Mouse (Mus musculus) activated CD4-positive, CD25-positive, alpha-beta regulatory T cell, adult 4 months (primary cell): Measurements from ENCODE around the gene Osgin1. TPM values are rescaled to one million over a fixed set of nuclear protein-coding genes. Genes with fewer than 3 reads are reported as not detected.

Experiments used
- ATAC-seq: one replicate; pipeline ENCODE4 v1.8.0; 2017
- polyA plus RNA-seq, 2 experiments: library from polyadenylated mRNA; unstranded; fragments of 100-300 nt; shearing (Covaris generic); gene quantifications; one replicate each; pipeline ENCODE4 v1.2.1; 2017

Gene Osgin1
- 10 to 100 TPM in 1 of 2 experiments, 1 to 10 TPM in 1; 8.0 to 18.6 TPM for polyA plus RNA-seq

GRCm38 (mm10) chr8:119433582-119434174 lies at the start of gene Osgin1:
TSS of gene Osgin1 (plus strand) at chr8:119434124.
- no peak for ATAC-seq

GRCm38 (mm10) chr8:119384478-119384877 lies 49.4 kb upstream of the Osgin1 start:
- ATAC-seq = peak; percentile 52

- no peak for ATAC-seq
Observed at GRCm38 (mm10) chr8:119385854-119386253, 48.1 kb upstream of the Osgin1 start.

- no peak for ATAC-seq
Observed at GRCm38 (mm10) chr8:119386988-119387387, 46.9 kb upstream of the Osgin1 start.

GRCm38 (mm10) chr8:119394097-119394496 lies 39.8 kb upstream of the Osgin1 start:
- ATAC-seq = no peak

- peak; percentile 92 for ATAC-seq
Observed at GRCm38 (mm10) chr8:119394524-119395026, 39.3 kb upstream of the Osgin1 start, which contains the start of gene Mlycd. TSS of gene Mlycd (plus strand) at chr8:119394878.

- ATAC-seq = peak; percentile 10
Observed at GRCm38 (mm10) chr8:119395072-119395950, 38.6 kb upstream of the Osgin1 start.

GRCm38 (mm10) chr8:119398558-119398957 lies 35.4 kb upstream of the Osgin1 start:
- no peak for ATAC-seq

GRCm38 (mm10) chr8:119399255-119399654 lies 34.7 kb upstream of the Osgin1 start:
- no peak for ATAC-seq

- ATAC-seq = no peak
Observed at GRCm38 (mm10) chr8:119400122-119400671, 33.7 kb upstream of the Osgin1 start.

GRCm38 (mm10) chr8:119400904-119401303 lies 33.0 kb upstream of the Osgin1 start:
- ATAC-seq = no peak

- ATAC-seq = no peak
Observed at GRCm38 (mm10) chr8:119403912-119404311, 30.0 kb upstream of the Osgin1 start.

- ATAC-seq = no peak
Observed at GRCm38 (mm10) chr8:119404648-119405047, 29.3 kb upstream of the Osgin1 start.

GRCm38 (mm10) chr8:119408311-119408710 lies 25.6 kb upstream of the Osgin1 start:
- ATAC-seq = no peak

GRCm38 (mm10) chr8:119412037-119412734 lies 21.7 kb upstream of the Osgin1 start:
- peak; percentile 10 for ATAC-seq

GRCm38 (mm10) chr8:119412735-119413498 lies 21.0 kb upstream of the Osgin1 start:
- ATAC-seq = peak; percentile 84

- no peak for ATAC-seq
Observed at GRCm38 (mm10) chr8:119413605-119414004, 20.3 kb upstream of the Osgin1 start.

- no peak for ATAC-seq
Observed at GRCm38 (mm10) chr8:119420318-119420717, 13.6 kb upstream of the Osgin1 start.

GRCm38 (mm10) chr8:119421603-119422122 lies 12.3 kb upstream of the Osgin1 start:
- ATAC-seq = no peak

GRCm38 (mm10) chr8:119422123-119422711 lies 11.7 kb upstream of the Osgin1 start:
- no peak for ATAC-seq

GRCm38 (mm10) chr8:119423631-119424141 lies 10.2 kb upstream of the Osgin1 start:
- peak; percentile 94 for ATAC-seq
